Mouse (Mus musculus) heart, postnatal 10 days (tissue): Measurements from ENCODE around the gene Rasgef1a. TPM values are rescaled to one million over a fixed set of nuclear protein-coding genes. Genes with fewer than 3 reads are reported as not detected.

Source experiments
- DNase-seq, 2 experiments: peaks; one replicate each; pipeline ENCODE4 v3.0.0; 2021
- intact Hi-C: fragments of 180-260 bp; cut with DNase I; formaldehyde crosslinking; loops from one replicate; pipeline ENCODE4 v1.15.1; 2025
- total RNA-seq, 2 experiments: library from RNA; stranded (reverse); gene quantifications; 2 replicates each; pipeline ENCODE4 v1.2.3; 2021

Gene Rasgef1a
- total RNA-seq, 2 experiments from 2014 or later = 0.10 to 0.37 TPM

- no peak for DNase-seq
- intact Hi-C loops = no loop called here
These were observed 59.2 kb downstream of the Rasgef1a start for GRCm38 (mm10) chr6:118070321-118071012.

- intact Hi-C loops = no loop called here
- DNase-seq = no peak
These were observed 59.7 kb downstream of the Rasgef1a start for GRCm38 (mm10) chr6:118071013-118071350.

GRCm38 (mm10) chr6:118071416-118071815 lies 60.2 kb downstream of the Rasgef1a start:
- intact Hi-C loops = no loop called here
- DNase-seq = no peak

- no peak for DNase-seq
- intact Hi-C loops = no loop called here
These were observed 60.9 kb downstream of the Rasgef1a start for GRCm38 (mm10) chr6:118072176-118072575.

GRCm38 (mm10) chr6:118074151-118074550 lies 62.9 kb downstream of the Rasgef1a start:
- DNase-seq = no peak
- intact Hi-C loops = no loop called here

DNA sequence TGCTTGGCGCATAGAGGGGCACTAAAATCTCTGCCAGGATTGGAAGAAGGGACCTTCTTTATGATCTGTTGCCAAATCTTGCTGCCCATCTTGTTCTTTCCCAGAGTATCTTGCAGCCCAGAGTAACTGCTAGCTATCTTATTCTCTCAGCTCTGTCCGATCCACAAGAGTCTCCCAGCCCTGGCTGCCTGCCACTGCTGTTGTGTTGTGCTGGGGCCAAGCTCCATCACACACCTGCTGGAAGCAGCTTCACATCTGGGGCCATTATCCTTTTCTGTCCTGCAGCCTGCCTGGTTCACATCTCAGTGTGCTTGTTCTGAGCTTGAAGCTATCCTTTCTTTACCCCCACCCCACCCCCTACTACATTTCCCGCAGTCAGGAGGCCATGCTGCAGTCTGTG lies 65.0 kb downstream of the Rasgef1a start:
- intact Hi-C loops = no loop called here
- DNase-seq = no peak

DNA sequence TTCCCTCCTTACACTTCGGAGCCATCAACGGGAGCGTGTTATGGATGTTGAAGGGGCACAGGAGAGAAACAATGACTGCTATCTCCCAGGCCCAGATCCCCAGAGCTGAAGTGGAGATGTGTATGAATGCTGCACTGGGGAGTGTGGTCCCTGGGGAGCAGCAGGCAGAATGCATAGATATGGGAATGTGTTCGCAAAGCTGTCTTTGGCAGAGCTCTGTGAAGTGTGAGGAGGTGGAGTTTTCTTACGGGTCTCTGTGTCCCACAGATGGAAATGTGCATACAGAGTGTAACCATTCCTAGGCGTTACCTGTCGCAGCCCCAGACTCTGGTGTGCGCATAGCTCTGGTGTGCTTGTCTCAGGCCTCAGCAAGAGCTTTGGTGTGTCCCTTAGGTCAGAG lies 65.5 kb downstream of the Rasgef1a start:
- intact Hi-C loops = no loop called here
- DNase-seq = no peak

DNA sequence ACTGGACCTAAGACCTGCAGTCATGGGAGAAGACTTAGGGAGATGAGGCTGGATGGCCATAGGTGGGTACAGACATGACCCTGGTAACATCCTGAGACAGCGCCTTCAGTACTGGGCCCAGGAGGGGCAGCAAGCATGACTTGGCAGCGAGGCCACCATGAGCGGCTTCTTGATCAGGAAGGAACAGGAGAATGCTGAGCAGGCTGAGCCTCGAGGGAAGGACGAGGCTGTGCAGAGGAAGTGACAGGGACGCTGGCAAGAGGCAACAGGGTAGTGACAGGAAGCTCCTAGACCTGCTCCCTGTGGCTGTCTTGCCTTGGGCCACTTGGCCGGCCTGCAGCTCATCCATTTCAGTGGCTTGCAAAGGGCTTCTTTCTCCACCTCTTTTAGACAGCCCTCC lies 66.2 kb downstream of the Rasgef1a start:
- intact Hi-C loops = no loop called here
- no peak for DNase-seq

DNA sequence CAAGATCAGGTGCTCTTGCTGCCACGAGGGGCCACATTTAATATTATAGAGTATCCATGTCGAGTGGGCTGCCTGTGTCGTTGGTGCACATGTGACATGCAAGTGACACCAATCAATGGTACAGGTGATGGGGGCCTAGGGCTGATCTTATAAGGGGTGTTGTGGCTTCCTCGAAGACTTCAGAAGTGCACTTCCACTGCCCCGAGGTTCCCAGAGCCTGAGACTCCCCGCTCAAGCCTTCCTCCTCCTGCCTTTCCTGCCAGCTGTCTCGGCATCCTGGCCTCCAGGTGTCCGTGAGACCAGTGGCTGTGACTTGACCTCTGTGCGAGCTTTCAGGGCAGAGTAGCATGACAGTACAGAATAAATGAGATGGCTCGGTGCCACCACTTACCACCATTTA lies 67.5 kb downstream of the Rasgef1a start:
- no peak for DNase-seq
- intact Hi-C loops = no loop called here

DNA sequence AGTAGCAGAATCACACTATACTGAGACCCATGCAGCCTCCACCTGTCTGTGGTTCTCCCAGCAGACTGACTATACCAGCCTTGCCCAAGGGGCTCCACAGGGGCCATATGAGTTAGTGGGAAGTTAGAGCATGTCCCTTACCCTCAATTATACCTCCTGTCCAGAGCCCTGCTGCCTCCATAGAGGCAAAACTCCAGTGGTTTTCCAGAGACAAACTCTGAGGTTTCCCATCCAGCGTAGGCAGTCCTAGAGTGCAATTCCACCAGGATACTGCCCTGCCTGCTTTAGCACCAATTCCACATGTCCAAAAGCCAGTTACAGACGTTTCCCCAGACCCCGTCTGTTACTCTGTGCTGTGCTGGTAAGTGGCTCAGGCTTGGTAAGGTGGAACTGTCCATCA lies 68.1 kb downstream of the Rasgef1a start:
- intact Hi-C loops = no loop called here
- no peak for DNase-seq

- DNase-seq = no peak
- intact Hi-C loops = no loop called here
These were observed 68.7 kb downstream of the Rasgef1a start for GRCm38 (mm10) chr6:118079762-118080465.

GRCm38 (mm10) chr6:118080711-118081110 lies 69.5 kb downstream of the Rasgef1a start:
- intact Hi-C loops = no loop called here
- no peak for DNase-seq

GRCm38 (mm10) chr6:118082384-118082783 lies 71.1 kb downstream of the Rasgef1a start:
- intact Hi-C loops = no loop called here
- no peak for DNase-seq

- DNase-seq = no peak
- intact Hi-C loops = no loop called here
These were observed 72.4 kb downstream of the Rasgef1a start for GRCm38 (mm10) chr6:118083608-118084007.

DNA sequence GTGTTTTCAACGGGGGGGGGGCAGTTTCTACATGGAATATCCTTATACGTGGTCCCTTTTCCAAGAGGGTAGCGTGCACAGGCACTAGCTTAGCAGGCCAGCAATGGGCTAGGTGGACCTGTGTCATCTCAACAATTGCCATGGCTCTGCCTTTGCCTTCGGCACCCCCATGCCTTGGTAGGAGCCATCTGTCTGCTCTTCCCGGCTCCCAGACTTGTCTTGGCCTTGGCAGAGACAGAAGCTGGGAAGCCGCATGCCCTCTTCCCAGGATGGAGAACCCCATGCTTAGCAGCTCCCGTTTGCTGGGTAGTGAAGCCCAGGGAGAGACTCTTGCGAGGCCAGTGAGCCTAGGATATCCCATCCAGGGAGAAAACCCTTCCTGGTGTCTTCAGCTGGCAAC lies 73.4 kb downstream of the Rasgef1a start:
- no peak for DNase-seq
- intact Hi-C loops = no loop called here

- intact Hi-C loops = no loop called here
- DNase-seq = no peak
These were observed 76.7 kb downstream of the Rasgef1a start for GRCm38 (mm10) chr6:118087955-118088354.

- DNase-seq = no peak
- intact Hi-C loops = no loop called here
These were observed 77.7 kb downstream of the Rasgef1a start for GRCm38 (mm10) chr6:118088750-118089440.

- no peak for DNase-seq
- intact Hi-C loops = loop anchor here (10.0 kb wide), 1 partner anchor 246 kb away; the partner anchor contains the start of gene Zfp637
These were observed 79.6 kb downstream of the Rasgef1a start for GRCm38 (mm10) chr6:118090827-118091226.

GRCm38 (mm10) chr6:118097765-118098365 lies 86.6 kb downstream of the Rasgef1a start:
- intact Hi-C loops = loop anchor here (5.0 to 10.0 kb wide), 3 partner anchors 111 to 253 kb away; partner anchors contain the start of gene Zfp637

GRCm38 (mm10) chr6:118099311-118099802 lies 88.1 kb downstream of the Rasgef1a start:
- intact Hi-C loops = loop anchor here (5.0 to 10.0 kb wide), 3 partner anchors 112 to 255 kb away; partner anchors contain the start of gene Zfp637
- DNase-seq = peak; percentile 13 to 30

More at GRCm38 (mm10) chr6:118097765-118098365, 86.6 kb downstream of the Rasgef1a start:
- peak; percentile 20 to 33 for DNase-seq

DNA sequence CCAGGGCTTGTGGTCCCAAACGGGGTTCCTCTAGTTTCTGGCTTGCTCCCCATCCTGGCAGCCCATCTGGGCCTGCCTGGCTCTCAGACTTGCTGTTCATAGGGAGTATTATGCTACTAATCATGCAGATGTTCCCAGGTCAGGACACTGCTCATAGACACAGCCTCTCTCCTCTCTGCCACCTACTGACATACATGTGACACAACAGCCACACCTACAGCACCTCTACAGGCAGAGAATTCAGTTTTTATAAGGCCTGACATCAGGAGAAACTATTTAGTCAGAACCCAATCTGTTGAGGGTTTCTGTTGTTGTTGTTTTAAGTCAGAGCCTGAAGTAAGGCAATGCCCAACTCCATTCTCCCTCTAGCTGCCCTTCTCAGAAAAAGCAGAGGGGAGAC lies 100.6 kb downstream of the Rasgef1a start:
- intact Hi-C loops = no loop called here
- no peak for DNase-seq
